Mouse (Mus musculus): ENCODE data around the gene Tjp2.

GRCm38 (mm10) chr19:24111581-24111980, 113.2 kb downstream of the Tjp2 start:
- TF ChIP-seq CTCF (IDR thresholded peaks at IDR 0.05; ENCODE audit: low read depth, low read length) (no peak), POLR2A (IDR thresholded peaks at IDR 0.05; ENCODE audit: extremely low read depth, insufficient read depth, low read length) (no peak)

Measured in liver, adult 2 months (tissue).